In the genomic region with DNA sequence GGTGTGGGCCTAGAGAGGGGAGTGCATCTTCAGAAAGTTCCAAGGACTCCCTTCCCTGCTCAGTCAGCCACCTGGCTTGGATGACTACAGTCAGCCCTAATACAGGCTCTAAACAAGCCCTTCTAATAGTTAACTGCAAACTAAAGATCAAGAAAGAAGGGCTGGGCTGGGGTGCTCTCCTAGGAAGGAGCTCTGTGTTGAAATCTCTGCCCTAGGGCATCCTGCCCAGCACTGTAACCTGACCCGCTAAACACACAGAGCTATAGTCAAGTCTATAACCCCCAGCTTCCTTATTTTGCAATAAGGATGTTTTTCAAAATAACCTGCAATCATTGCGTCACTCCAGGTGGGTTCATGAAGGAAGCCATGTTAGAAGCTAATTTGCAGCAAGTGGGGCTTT, we compare ENCODE assay signal across 16 mouse cellular contexts. TPM values are rescaled to one million over a fixed set of nuclear protein-coding genes. Genes with fewer than 3 reads are reported as not detected.
A peak's percentile ranks its signal among the peaks of the same experiment; 100 is the strongest.
DNase-seq lines count a peak whose midpoint lies in the region; ATAC-seq and TF ChIP-seq lines count a peak whose summit lies in the region.
"Not testable (repeated sequence)": the region's sequence is repeated elsewhere in the genome, so short reads cannot be mapped to it uniquely, and the experiment has no call there.
"Had no signal": no experiment of that assay in that cellular context is flagged by ENCODE, and none has a peak within 500 bp of the region (broad histone marks: within the 10 kb centered on the region; RNA-seq: fewer than 3 reads in every experiment).

No protein-coding gene starts in this region.

- not testable (repeated sequence) for TF ChIP-seq CTCF in stomach, postnatal 0 days (IDR thresholded peaks at IDR 0.05; ENCODE audit: low read depth)

- not testable (repeated sequence) for H3K27me3 ChIP-seq in embryonic facial prominence, embryonic 15.5 days; intestine, embryonic 15.5 days (replicated peaks); limb, embryonic 13.5 days; lung, embryonic 16.5 days (ENCODE audit: control insufficient read depth, insufficient read depth, low read depth, low read length); stomach, postnatal 0 days (ENCODE audit: control insufficient read depth, insufficient read depth, low read length)

- H3K36me3 ChIP-seq in embryonic facial prominence, embryonic 15.5 days; intestine, embryonic 15.5 days; limb, embryonic 13.5 days; lung, embryonic 16.5 days (ENCODE audit: control insufficient read depth, insufficient read depth, low read length); stomach, postnatal 0 days (ENCODE audit: control insufficient read depth, insufficient read depth, low read length): not testable (repeated sequence)

- ATAC-seq in embryonic facial prominence, embryonic 15.5 days (ENCODE audit: insufficient number of reproducible peaks, low FRiP score, low TSS enrichment, low read depth), result peak; percentile 49; the same call in 1 of the 2 replicates
- 0 out of 2 replicates have a peak, but pooled peaks have one; percentile 45 for ATAC-seq in intestine, embryonic 15.5 days
- ATAC-seq in limb, embryonic 13.5 days (ENCODE audit: low FRiP score, low read depth), result peak; percentile 64; the same call in 1 of the 2 replicates
- peak; percentile 81 for ATAC-seq in lung, embryonic 16.5 days (ENCODE audit: low read depth)
- ATAC-seq in stomach, postnatal 0 days (ENCODE audit: low FRiP score, low TSS enrichment), result peak; percentile 73

- H3K9ac ChIP-seq in embryonic facial prominence, embryonic 15.5 days; intestine, embryonic 15.5 days; limb, embryonic 13.5 days; lung, embryonic 16.5 days (ENCODE audit: low read length); stomach, postnatal 0 days (ENCODE audit: low read length): not testable (repeated sequence)

- WGBS in embryonic facial prominence, embryonic 15.5 days, result 0% methylated on average over 1 of the region's 2 CpGs
- WGBS in intestine, embryonic 15.5 days, result 86% methylated on average over 1 of the region's 2 CpGs
- 20% methylated on average over 1 of the region's 2 CpGs for WGBS in limb, embryonic 13.5 days
- 67% methylated on average over 1 of the region's 2 CpGs for WGBS in lung, embryonic 16.5 days
- WGBS in stomach, postnatal 0 days, result no CpG with 5 or more reads among the region's 2 CpGs

- H3K4me2 ChIP-seq in embryonic facial prominence, embryonic 15.5 days (replicated peaks); intestine, embryonic 15.5 days (replicated peaks); limb, embryonic 13.5 days (replicated peaks); lung, embryonic 16.5 days (ENCODE audit: low read depth, low read length); stomach, postnatal 0 days (replicated peaks; ENCODE audit: low read depth): not testable (repeated sequence)

- not testable (repeated sequence) for H3K4me3 ChIP-seq in embryonic facial prominence, embryonic 15.5 days (replicated peaks); intestine, embryonic 15.5 days (replicated peaks); limb, embryonic 13.5 days; lung, embryonic 16.5 days (ENCODE audit: low read length); stomach, postnatal 0 days (ENCODE audit: low read depth, low read length)

- TF ChIP-seq EP300 in stomach, postnatal 0 days (optimal IDR thresholded peaks at IDR 0.05), result not testable (repeated sequence)

- peak; percentile 20 for DNase-seq in 3134 (ENCODE audit: extremely low read depth, insufficient read length, low spot score)
- DNase-seq in adrenal gland, postnatal 14 days, result peak; percentile 15
- peak; percentile 52 to 81 for DNase-seq in lung, postnatal 4 days
- DNase-seq in stomach, postnatal 0 days (ENCODE audit: low spot score), result peak; percentile 17

- not testable (repeated sequence) for H3K27ac ChIP-seq in embryonic facial prominence, embryonic 15.5 days (replicated peaks); intestine, embryonic 15.5 days; limb, embryonic 13.5 days; lung, embryonic 16.5 days (ENCODE audit: low read length); stomach, postnatal 0 days (replicated peaks)

- not testable (repeated sequence) for H3K9me3 ChIP-seq in embryonic facial prominence, embryonic 15.5 days (replicated peaks); intestine, embryonic 15.5 days; limb, embryonic 13.5 days; lung, embryonic 16.5 days (ENCODE audit: control insufficient read depth, low read length); stomach, postnatal 0 days (ENCODE audit: control insufficient read depth, low read length)

- not testable (repeated sequence) for H3K4me1 ChIP-seq in embryonic facial prominence, embryonic 15.5 days; intestine, embryonic 15.5 days (replicated peaks); limb, embryonic 13.5 days; lung, embryonic 16.5 days (replicated peaks; ENCODE audit: control insufficient read depth, insufficient read depth, low read length); stomach, postnatal 0 days (replicated peaks; ENCODE audit: control insufficient read depth, insufficient read depth)

RNA-seq across cellular contexts. Expression of a gene that starts 19.2 kb away (rescaled TPM):
- total RNA-seq in adrenal gland, postnatal 14 days (2021), result 0.85 and 1.5 TPM in 2 replicates
- 1.2 and 1.3 TPM in 2 replicates for polyA plus RNA-seq in embryonic facial prominence, embryonic 15.5 days (2015; fragmentation: Nextera tagmentation; extraction: Ambion mirVana)
- polyA plus RNA-seq in intestine, embryonic 15.5 days (2015; fragmentation: Nextera tagmentation; extraction: Ambion mirVana), result 1.9 and 2.4 TPM in 2 replicates
- polyA plus RNA-seq in limb, embryonic 13.5 days (2015; fragmentation: Nextera tagmentation; extraction: Ambion mirVana), result not detected in 2 replicates
- 0.90 and 1.2 TPM in 2 replicates for polyA plus RNA-seq in lung, embryonic 16.5 days (2015; fragmentation: Nextera tagmentation; extraction: Ambion mirVana)
- 0.99 and 1.1 TPM in 2 replicates for polyA plus RNA-seq in stomach, postnatal 0 days (2015; fragmentation: Nextera tagmentation; extraction: Ambion mirVana)
- total RNA-seq: layer of hippocampus, adult 18-20 months; MEL had no signal
- polyA plus RNA-seq: embryonic facial prominence, embryonic 10.5 days; erythroblast, embryonic 14.5 days; limb, embryonic 11.5 days; liver, adult 2 months; midbrain, embryonic 11.5 days; neural tube, embryonic 11.5 days had no signal

RNA-seq across cellular contexts. Expression of a gene that starts 22.4 kb away (rescaled TPM):
- total RNA-seq in adrenal gland, postnatal 14 days (2021), result 105 and 109 TPM in 2 replicates
- 203 and 241 TPM in 2 replicates for polyA plus RNA-seq in embryonic facial prominence, embryonic 15.5 days (2015; fragmentation: Nextera tagmentation; extraction: Ambion mirVana)
- polyA plus RNA-seq in intestine, embryonic 15.5 days (2015; fragmentation: Nextera tagmentation; extraction: Ambion mirVana), result 254 and 273 TPM in 2 replicates
- 255 and 264 TPM in 2 replicates for polyA plus RNA-seq in limb, embryonic 13.5 days (2015; fragmentation: Nextera tagmentation; extraction: Ambion mirVana)
- polyA plus RNA-seq in lung, embryonic 16.5 days (2015; fragmentation: Nextera tagmentation; extraction: Ambion mirVana), result 258 and 269 TPM in 2 replicates
- polyA plus RNA-seq in stomach, postnatal 0 days (2015; fragmentation: Nextera tagmentation; extraction: Ambion mirVana), result 186 and 187 TPM in 2 replicates

Comparison
In these comparisons a context has a peak if more than half of its experiments do, and no peak if none do; other contexts are left out.
1. DNase-seq: peak in every context shown above with its lines; median percentile 66 in lung, postnatal 4 days; 20 in 3134; 17 in stomach, postnatal 0 days; 15 in adrenal gland, postnatal 14 days.